Mouse (Mus musculus) lung, adult 2 months (tissue): ENCODE measurements at regions not wholly inside any gene's neighbourhood (a gene's known extent, or its start where the extent isn't known, plus 50 kb on each side); places are given as distances from the start of the nearest gene placed in this dataset.

Experiments
- CTCF ChIP-seq: fragments of 200-500 bp; IDR thresholded peaks from 2 replicates; pipeline ENCODE4 v1.5.1; 2011; ENCODE audit warnings: mild to moderate bottlenecking, low read length, control low read depth; ENCODE audit not compliant: insufficient read depth
- POLR2A ChIP-seq: fragments of 200-500 bp; IDR thresholded peaks from 2 replicates; pipeline ENCODE4 v1.6.1; 2011; ENCODE audit warnings: low read depth, mild to moderate bottlenecking, control low read depth, low read length, borderline replicate concordance; ENCODE audit errors: extremely low read depth

GRCm38 (mm10) chr5:111979601-111980000 lies 245.9 kb downstream of the Gm26897 start:
- TF ChIP-seq CTCF, result no peak
- TF ChIP-seq POLR2A, result no peak
